Mouse (Mus musculus) G1E (cell line): ENCODE data around the gene RPS10-NUDT3. TPM values are rescaled to one million over a fixed set of nuclear protein-coding genes. Genes with fewer than 3 reads are reported as not detected.

Source experiments
- ATAC-seq: 2 replicates; pipeline ENCODE4 v1.8.0; 2016; ENCODE audit warnings: mild to moderate bottlenecking; ENCODE audit not compliant: insufficient number of reproducible peaks, poor library complexity, low FRiP score, severe bottlenecking; ENCODE audit errors: extremely low read depth
- DNase-seq: peaks from one replicate; pipeline ENCODE4 v3.0.0; 2012; ENCODE audit warnings: low spot score
- H3K27me3 ChIP-seq: 2 replicates; pipeline ENCODE4 v1.6.1; 2012; ENCODE audit warnings: mild to moderate bottlenecking, low read length, inconsistent platforms; ENCODE audit not compliant: insufficient read depth
- H3K36me3 ChIP-seq: replicated peaks from 2 replicates; pipeline ENCODE3; 2012; ENCODE audit warnings: mild to moderate bottlenecking, inconsistent platforms
- H3K4me1 ChIP-seq: 2 replicates; pipeline ENCODE4 v1.6.1; 2012; ENCODE audit warnings: low read depth, low read length, inconsistent platforms, mixed read lengths; ENCODE audit not compliant: insufficient read depth
- H3K4me3 ChIP-seq: 2 replicates; pipeline ENCODE4 v1.5.1; 2012; ENCODE audit warnings: low read depth, mild to moderate bottlenecking, inconsistent platforms, low read length, moderate library complexity, mixed read lengths
- H3K9me3 ChIP-seq: replicated peaks from 2 replicates; pipeline ENCODE4 v1.6.1; 2012; ENCODE audit warnings: inconsistent platforms
- CTCF ChIP-seq: IDR thresholded peaks from 2 replicates; pipeline ENCODE4 v1.5.1; 2012; ENCODE audit warnings: low read depth, low read length, inconsistent platforms, mixed read lengths
- GATA1 ChIP-seq: IDR thresholded peaks from 2 replicates; pipeline ENCODE4 v1.6.1; 2012; ENCODE audit warnings: borderline replicate concordance, low read length, inconsistent platforms, mixed read lengths
- GATA2 ChIP-seq: IDR thresholded peaks from 2 replicates; pipeline ENCODE4 v1.6.1; 2012; ENCODE audit warnings: low read depth, low read length, inconsistent platforms, borderline replicate concordance
- POLR2AphosphoS5 ChIP-seq: IDR thresholded peaks from 2 replicates; pipeline ENCODE4 v1.6.1; 2012; ENCODE audit warnings: low read depth, low read length, inconsistent platforms; ENCODE audit not compliant: insufficient replicate concordance
- TAL1 ChIP-seq: conservative IDR thresholded peaks from 2 replicates; pipeline ENCODE4 v1.6.1; 2012; ENCODE audit warnings: low read depth, low read length, inconsistent platforms, mixed read lengths
- polyA plus RNA-seq: library from polyadenylated mRNA; stranded (reverse); fragments of >175 nt; gene quantifications from 2 replicates; pipeline ENCODE4 v1.2.3, GENCODE M21; 2012
- total RNA-seq, 2 experiments: library from RNA; stranded (forward) in 1 of 2; stranded (reverse) in 1 of 2; fragments of 200-1000 nt in 1 of 2; fragments of >200 nt in 1 of 2; fragmentation: Nextera tagmentation in 1 of 2; gene quantifications; 2 replicates each; pipeline ENCODE4 v1.2.3; 2014 to 2017

Gene RPS10-NUDT3
- total and polyA plus RNA-seq, 3 experiments = not detected

- no peak for ATAC-seq
- H3K4me1 ChIP-seq = peaks cover 70% of the 10 kb centered on the region
Measured at GRCm38 (mm10) chr17:27575116-27575776, 59.8 kb downstream of the RPS10-NUDT3 start.

GRCm38 (mm10) chr17:27574470-27575115 lies 60.4 kb downstream of the RPS10-NUDT3 start:
- peak overlapping the region; percentile 27; the same call in 1 of the 2 replicates for H3K4me3 ChIP-seq

More at GRCm38 (mm10) chr17:27575116-27575776, 59.8 kb downstream of the RPS10-NUDT3 start:
- peaks cover 74% of the 10 kb centered on the region for H3K36me3 ChIP-seq
- TF ChIP-seq POLR2AphosphoS5 = no peak
- TF ChIP-seq CTCF = no peak
- TF ChIP-seq GATA1 = no peak
- TF ChIP-seq GATA2 = no peak
- TF ChIP-seq TAL1 = no peak
- no peaks in the 10 kb centered on the region for H3K9me3 ChIP-seq
- H3K27me3 ChIP-seq = no peaks in the 10 kb centered on the region
- H3K4me3 ChIP-seq = no peak overlapping the region; the same call in 1 of the 2 replicates
- DNase-seq = no peak

GRCm38 (mm10) chr17:27573772-27574320 lies 61.2 kb downstream of the RPS10-NUDT3 start:
- peak overlapping the region; percentile 39; the same call in 1 of the 2 replicates for H3K4me3 ChIP-seq
- TF ChIP-seq POLR2AphosphoS5 (no peak), CTCF (no peak), GATA2 (no peak), GATA1 (no peak), TAL1 (peak; percentile 61)
- DNase-seq = no peak
- no peaks in the 10 kb centered on the region for H3K9me3 ChIP-seq
- ATAC-seq = peak; percentile 83
- H3K4me1 ChIP-seq = peaks cover 59% of the 10 kb centered on the region
- H3K36me3 ChIP-seq = peaks cover 64% of the 10 kb centered on the region
- no peaks in the 10 kb centered on the region; the same call in 1 of the 2 replicates for H3K27me3 ChIP-seq

More at GRCm38 (mm10) chr17:27574470-27575115, 60.4 kb downstream of the RPS10-NUDT3 start:
- TF ChIP-seq TAL1 = no peak
- no peaks in the 10 kb centered on the region for H3K9me3 ChIP-seq
- ATAC-seq (no peak), DNase-seq (peak; percentile 60)
- H3K4me1 ChIP-seq = peaks cover 63% of the 10 kb centered on the region
- H3K27me3 ChIP-seq = no peaks in the 10 kb centered on the region
- H3K36me3 ChIP-seq = peaks cover 71% of the 10 kb centered on the region

- H3K36me3 ChIP-seq = peaks cover 46% of the 10 kb centered on the region
- TF ChIP-seq GATA1 = no peak
- no peaks in the 10 kb centered on the region for H3K9me3 ChIP-seq
- no peak for DNase-seq
- H3K4me3 ChIP-seq = no peak overlapping the region
- peaks cover 9% of the 10 kb centered on the region for H3K27me3 ChIP-seq
- ATAC-seq = no peak
- peaks cover 56% of the 10 kb centered on the region for H3K4me1 ChIP-seq
Measured at GRCm38 (mm10) chr17:27571315-27571714, 63.7 kb downstream of the RPS10-NUDT3 start.

GRCm38 (mm10) chr17:27568228-27568627 lies 66.8 kb downstream of the RPS10-NUDT3 start:
- H3K27me3 ChIP-seq = peaks cover 9% of the 10 kb centered on the region
- DNase-seq (no peak), ATAC-seq (no peak)
- H3K4me1 ChIP-seq = peaks cover 59% of the 10 kb centered on the region
- H3K9me3 ChIP-seq = no peaks in the 10 kb centered on the region
- TF ChIP-seq TAL1 (no peak), GATA1 (no peak), POLR2AphosphoS5 (no peak), GATA2 (no peak), CTCF (no peak)
- H3K4me3 ChIP-seq = no peak overlapping the region
- peaks cover 37% of the 10 kb centered on the region for H3K36me3 ChIP-seq

- TF ChIP-seq TAL1 (no peak), CTCF (no peak), GATA1 (no peak), GATA2 (no peak), POLR2AphosphoS5 (no peak)
- no peak for ATAC-seq
- H3K4me1 ChIP-seq = peaks cover 54% of the 10 kb centered on the region
Measured at GRCm38 (mm10) chr17:27565942-27566267, 69.1 kb downstream of the RPS10-NUDT3 start.

More at GRCm38 (mm10) chr17:27565942-27566267, 69.1 kb downstream of the RPS10-NUDT3 start:
- Histone ChIP-seq H3K27me3 (peaks cover 9% of the 10 kb centered on the region), H3K36me3 (peaks cover 38% of the 10 kb centered on the region), H3K4me3 (peak overlapping the region; percentile 84), H3K9me3 (no peaks in the 10 kb centered on the region)
- no peak for DNase-seq
